Mouse (Mus musculus) heart, adult 2 months (tissue): ENCODE data around the gene Erp27.

ENCODE experiments used
- CTCF ChIP-seq: fragments of 200-600 bp; IDR thresholded peaks from 2 replicates; pipeline ENCODE4 v1.8.1; 2022; ENCODE audit warnings: antibody characterized with exemption, mild to moderate bottlenecking, moderate library complexity
- EP300 ChIP-seq: fragments of 200-500 bp; IDR thresholded peaks from 2 replicates; pipeline ENCODE4 v1.6.1; 2011; ENCODE audit warnings: low read depth, low read length, control low read depth; ENCODE audit not compliant: insufficient read depth

GRCm38 (mm10) chr6:136915721-136916395 is 6.1 kb downstream of the Erp27 start:
- TF ChIP-seq CTCF: no peak
- no peak for TF ChIP-seq EP300
